Comparison of ENCODE assay signal across 8 mouse cellular contexts in the genomic region with DNA sequence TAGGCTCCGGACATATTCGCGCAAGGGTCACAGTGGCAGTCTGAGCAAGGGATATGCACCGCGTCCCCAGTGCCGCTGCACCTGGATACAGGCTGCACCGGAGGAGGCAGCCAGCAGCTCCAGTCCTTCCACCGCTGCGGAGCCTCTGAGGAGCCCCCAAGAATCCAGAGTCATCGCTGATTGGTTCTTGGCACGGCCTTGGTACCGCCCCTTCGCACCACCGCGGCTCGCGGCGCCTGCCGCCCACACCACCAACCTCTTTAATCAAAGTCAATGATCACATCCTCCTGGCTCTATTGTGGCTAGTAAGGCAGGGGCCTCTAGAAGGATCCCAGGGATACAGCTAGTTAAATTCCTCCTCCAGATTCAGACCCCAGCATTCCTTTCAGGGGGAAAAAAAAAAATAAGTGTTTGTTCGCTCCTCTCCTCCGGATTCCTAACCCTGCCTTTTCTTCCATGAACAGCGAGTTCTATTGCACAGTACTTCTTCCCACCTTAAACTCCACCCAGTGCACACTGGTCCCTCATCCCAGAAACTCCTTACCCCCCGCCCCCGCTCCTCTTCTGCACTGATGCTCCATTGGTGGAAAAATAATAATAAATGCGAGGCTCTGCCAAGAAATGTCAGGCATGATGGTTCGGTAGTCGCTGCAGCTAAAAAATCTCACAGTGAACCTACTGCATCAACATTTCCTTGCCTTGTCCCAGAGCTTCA. TPM values are rescaled to one million over a fixed set of nuclear protein-coding genes. Genes with fewer than 3 reads are reported as not detected.
DNase-seq lines count a peak whose midpoint lies in the region; ATAC-seq and TF ChIP-seq lines count a peak whose summit lies in the region.

No protein-coding gene starts in this region.

- peak; percentile 68 for ATAC-seq in cerebellum, adult (ENCODE audit: insufficient number of reproducible peaks, low FRiP score, low TSS enrichment)
- peak; percentile 90 for ATAC-seq in forebrain, embryonic 12.5 days (ENCODE audit: low FRiP score)
- ATAC-seq in intestine, postnatal 0 days, result no peak
- ATAC-seq in liver, embryonic 13.5 days (ENCODE audit: low read depth), result no peak
- peak; percentile 80 for ATAC-seq in stomach, embryonic 14.5 days (ENCODE audit: insufficient number of reproducible peaks, insufficient read depth, low FRiP score, low read depth)

- peak; percentile 17 for DNase-seq in gastrocnemius, postnatal 14 days
- no peak for DNase-seq in gastrocnemius, postnatal 36 days
- no peak for DNase-seq in liver, embryonic 13.5 days
- no peak for DNase-seq in natural killer cell, adult 2 months (ENCODE audit: low spot score in 2 of 2)

- H3K4me1 ChIP-seq in forebrain, embryonic 12.5 days, result peaks cover 36% of the 10 kb centered on the region
- 0 out of 2 replicates have a peak, but pooled peaks cover 5% of the 10 kb centered on the region for H3K4me1 ChIP-seq in intestine, postnatal 0 days (replicated peaks; ENCODE audit: control insufficient read depth, insufficient read depth, low read length)
- no peaks in the 10 kb centered on the region for H3K4me1 ChIP-seq in liver, embryonic 13.5 days (replicated peaks)
- peaks cover 9% of the 10 kb centered on the region; the same call in 1 of the 2 replicates for H3K4me1 ChIP-seq in stomach, embryonic 14.5 days (ENCODE audit: control insufficient read depth, insufficient read depth, low read length)

- TF ChIP-seq CTCF in intestine, postnatal 0 days (IDR thresholded peaks at IDR 0.05; ENCODE audit: low read depth), result no peak

- H3K4me2 ChIP-seq in forebrain, embryonic 12.5 days, result peak overlapping the region; percentile 99
- peak overlapping the region; percentile 73 for H3K4me2 ChIP-seq in intestine, postnatal 0 days (replicated peaks; ENCODE audit: low read depth)
- peak overlapping the region; percentile 49 for H3K4me2 ChIP-seq in liver, embryonic 13.5 days
- H3K4me2 ChIP-seq in stomach, embryonic 14.5 days (replicated peaks; ENCODE audit: low read depth, low read length), result peak overlapping the region; percentile 81

- no peak overlapping the region for H3K27ac ChIP-seq in forebrain, embryonic 12.5 days
- H3K27ac ChIP-seq in intestine, postnatal 0 days (ENCODE audit: low read depth, low read length), result no peak overlapping the region
- no peak overlapping the region for H3K27ac ChIP-seq in liver, embryonic 13.5 days
- no peak overlapping the region for H3K27ac ChIP-seq in stomach, embryonic 14.5 days (ENCODE audit: low read length)

- WGBS in forebrain, embryonic 12.5 days, result under 1% methylated on average over 27 of the region's 27 CpGs
- 2% methylated on average over 27 of the region's 27 CpGs for WGBS in intestine, postnatal 0 days
- 3% methylated on average over 27 of the region's 27 CpGs for WGBS in liver, embryonic 13.5 days (ENCODE audit: insufficient replicate concordance)
- 2% methylated on average over 27 of the region's 27 CpGs for WGBS in stomach, embryonic 14.5 days

- intact Hi-C loops in gastrocnemius, postnatal 14 days (cut with DNase I; ENCODE audit: low total_unique reads), result no loop called here
- intact Hi-C loops in gastrocnemius, postnatal 36 days (cut with DNase I), result no loop called here

- peak overlapping the region; percentile 54 for H3K4me3 ChIP-seq in forebrain, embryonic 12.5 days (replicated peaks)
- peak overlapping the region; percentile 42 for H3K4me3 ChIP-seq in intestine, postnatal 0 days (ENCODE audit: low read depth, low read length)
- H3K4me3 ChIP-seq in liver, embryonic 13.5 days (replicated peaks), result 0 out of 2 replicates have a peak overlapping the region, but pooled peaks have one; percentile 12
- peak overlapping the region; percentile 43 for H3K4me3 ChIP-seq in stomach, embryonic 14.5 days (ENCODE audit: low read depth, low read length)

- peaks cover 71% of the 10 kb centered on the region for H3K27me3 ChIP-seq in forebrain, embryonic 12.5 days
- H3K27me3 ChIP-seq in intestine, postnatal 0 days (replicated peaks; ENCODE audit: control insufficient read depth, insufficient read depth, low read length), result peaks cover 68% of the 10 kb centered on the region
- H3K27me3 ChIP-seq in liver, embryonic 13.5 days, result peaks cover 72% of the 10 kb centered on the region
- peaks cover 33% of the 10 kb centered on the region for H3K27me3 ChIP-seq in stomach, embryonic 14.5 days (ENCODE audit: control insufficient read depth, insufficient read depth, low read length)

- no peaks in the 10 kb centered on the region for H3K9me3 ChIP-seq in forebrain, embryonic 12.5 days
- H3K9me3 ChIP-seq in intestine, postnatal 0 days (ENCODE audit: control insufficient read depth), result no peaks in the 10 kb centered on the region
- no peaks in the 10 kb centered on the region for H3K9me3 ChIP-seq in liver, embryonic 13.5 days (replicated peaks)
- H3K9me3 ChIP-seq in stomach, embryonic 14.5 days (ENCODE audit: control insufficient read depth, low read depth, low read length), result no peaks in the 10 kb centered on the region

- H3K9ac ChIP-seq in forebrain, embryonic 12.5 days, result peak overlapping the region; percentile 29
- no peak overlapping the region for H3K9ac ChIP-seq in intestine, postnatal 0 days (ENCODE audit: low read depth, low read length)
- H3K9ac ChIP-seq in liver, embryonic 13.5 days, result no peak overlapping the region
- H3K9ac ChIP-seq in stomach, embryonic 14.5 days (replicated peaks; ENCODE audit: low read depth, low read length), result no peak overlapping the region

- H3K36me3 ChIP-seq in forebrain, embryonic 12.5 days (replicated peaks), result no peaks in the 10 kb centered on the region
- no peaks in the 10 kb centered on the region for H3K36me3 ChIP-seq in intestine, postnatal 0 days (ENCODE audit: control insufficient read depth, insufficient read depth)
- no peaks in the 10 kb centered on the region for H3K36me3 ChIP-seq in liver, embryonic 13.5 days
- H3K36me3 ChIP-seq in stomach, embryonic 14.5 days (ENCODE audit: control insufficient read depth, insufficient read depth, low read length), result no peaks in the 10 kb centered on the region

RNA-seq across cellular contexts. Expression of a gene that starts 0.4 kb away (rescaled TPM):
- total RNA-seq in gastrocnemius, postnatal 14 days (2021), result 1 to 10 TPM; 3.3 to 8.5 TPM
- 1 to 10 TPM; 1.7 to 2.6 TPM for total RNA-seq in gastrocnemius, postnatal 36 days (2021)
- polyA plus RNA-seq in forebrain, embryonic 12.5 days (2016; fragmentation: Nextera tagmentation; extraction: Ambion mirVana), result 0.74 and 1.5 TPM in 2 replicates
- polyA plus RNA-seq in intestine, postnatal 0 days (2015; fragmentation: Nextera tagmentation; extraction: Ambion mirVana), result 0.10 and 0.16 TPM in 2 replicates
- polyA plus RNA-seq in liver, embryonic 13.5 days (2015; fragmentation: Nextera tagmentation; extraction: Ambion mirVana), result 0.06 and 0.07 TPM in 2 replicates
- polyA plus RNA-seq in stomach, embryonic 14.5 days (2014; fragmentation: Nextera tagmentation; extraction: Ambion mirVana), result 1.5 and 1.7 TPM in 2 replicates

Comparison
In these comparisons a context has a peak if more than half of its experiments do, and no peak if none do; other contexts are left out.
1. ATAC-seq: peak in cerebellum, adult (single experiment), forebrain, embryonic 12.5 days (single experiment) and stomach, embryonic 14.5 days (single experiment); none in intestine, postnatal 0 days (single experiment) and liver, embryonic 13.5 days (single experiment).
2. H3K4me2 ChIP-seq: peak in every context shown above with its lines; median percentile 99 in forebrain, embryonic 12.5 days; 81 in stomach, embryonic 14.5 days; 73 in intestine, postnatal 0 days; 49 in liver, embryonic 13.5 days.
3. Peak in every context shown above with its lines, with median percentiles within 50 percentile points of each other: H3K4me3 ChIP-seq.